Mouse (Mus musculus) liver, postnatal 0 days (tissue): Measurements from ENCODE around the gene Micu2.

Experiments
- CTCF ChIP-seq: sonication (generic); IDR thresholded peaks from 2 replicates; pipeline ENCODE4 v1.5.1; 2016; ENCODE audit warnings: antibody characterized with exemption, low read depth
- EP300 ChIP-seq: IDR thresholded peaks from 2 replicates; pipeline ENCODE4 v1.6.1; 2016; ENCODE audit warnings: antibody characterized with exemption, low read depth, mild to moderate bottlenecking

DNA sequence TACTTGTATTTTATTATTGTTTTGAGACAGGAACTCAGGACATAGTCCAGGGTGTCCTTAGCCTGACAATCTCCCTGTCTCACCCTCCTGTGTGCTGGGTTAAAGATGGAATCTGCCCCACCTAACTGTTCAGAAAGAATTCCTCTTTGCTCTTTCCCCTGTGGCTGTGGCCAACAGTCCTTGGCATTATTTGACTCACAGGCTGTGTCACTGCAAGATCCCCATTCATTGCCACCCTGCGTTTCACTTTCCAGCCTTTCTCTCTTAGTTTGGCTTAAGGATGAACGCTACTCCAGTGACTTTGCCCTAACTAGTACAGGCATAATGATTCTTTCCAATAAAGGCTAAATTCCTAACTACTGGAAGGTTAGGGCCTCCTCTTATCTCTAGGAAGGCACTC lies 104.7 kb downstream of the Micu2 start:
- no peak for TF ChIP-seq EP300
- no peak for TF ChIP-seq CTCF
